Mouse (Mus musculus): ENCODE measurements around the gene Mup14. TPM values are rescaled to one million over a fixed set of nuclear protein-coding genes. Genes with fewer than 3 reads are reported as not detected.

Mup14 gene
- not detected for total RNA-seq (2023)

GRCm38 (mm10) chr4:61303900-61304299 lies at the start of gene Mup14:
Gene Mup14, minus strand, starts transcription at chr4:61304000.

Other genes starting within 250 kb of the Mup14 start
- gene Mup13, start 75.7 kb downstream of the Mup14 start, total RNA-seq (2023): not detected
- gene Mup15, start 135.7 kb upstream of the Mup14 start, total RNA-seq (2023): not detected
- not detected for gene Mup16, start 215.5 kb upstream of the Mup14 start, total RNA-seq (2023)